Mouse (Mus musculus): ENCODE measurements at regions not wholly inside any gene's neighbourhood (a gene's known extent, or its start where the extent isn't known, plus 50 kb on each side); places are given as distances from the start of the nearest gene placed in this dataset.

- Histone ChIP-seq H3K4me1 (replicated peaks) (peaks cover 7% of the 10 kb centered on the region; the same call in 1 of the 2 replicates), H3K27me3 (peaks cover 99% of the 10 kb centered on the region), H3K36me3 (no peaks in the 10 kb centered on the region), H3K27ac (no peak overlapping the region), H3K4me3 (replicated peaks) (peak overlapping the region; percentile 12), H3K4me2 (no peak overlapping the region), H3K9ac (replicated peaks) (no peak overlapping the region), H3K9me3 (no peaks in the 10 kb centered on the region)
- no peak for ATAC-seq (ENCODE audit: insufficient number of reproducible peaks, insufficient read depth, low FRiP score, low TSS enrichment, low read depth)
- under 1% methylated on average over 53 of the region's 58 CpGs for WGBS
These were observed 74.0 kb downstream of the Rhcg start for GRCm38 (mm10) chr7:79543231-79544071.

GRCm38 (mm10) chr7:79542379-79543015 is 75.0 kb downstream of the Rhcg start:
- peaks cover 7% of the 10 kb centered on the region; the same call in 1 of the 2 replicates for H3K4me1 ChIP-seq (replicated peaks)
- no peaks in the 10 kb centered on the region for H3K36me3 ChIP-seq
- H3K4me2 ChIP-seq, result no peak overlapping the region
- H3K9ac ChIP-seq (replicated peaks), result no peak overlapping the region
- ATAC-seq (ENCODE audit: insufficient number of reproducible peaks, insufficient read depth, low FRiP score, low TSS enrichment, low read depth), result no peak
- H3K4me3 ChIP-seq (replicated peaks), result no peak overlapping the region
- 2% methylated on average over 23 of the region's 23 CpGs for WGBS
- peaks cover 99% of the 10 kb centered on the region for H3K27me3 ChIP-seq
- no peaks in the 10 kb centered on the region for H3K9me3 ChIP-seq
- H3K27ac ChIP-seq, result no peak overlapping the region

DNA sequence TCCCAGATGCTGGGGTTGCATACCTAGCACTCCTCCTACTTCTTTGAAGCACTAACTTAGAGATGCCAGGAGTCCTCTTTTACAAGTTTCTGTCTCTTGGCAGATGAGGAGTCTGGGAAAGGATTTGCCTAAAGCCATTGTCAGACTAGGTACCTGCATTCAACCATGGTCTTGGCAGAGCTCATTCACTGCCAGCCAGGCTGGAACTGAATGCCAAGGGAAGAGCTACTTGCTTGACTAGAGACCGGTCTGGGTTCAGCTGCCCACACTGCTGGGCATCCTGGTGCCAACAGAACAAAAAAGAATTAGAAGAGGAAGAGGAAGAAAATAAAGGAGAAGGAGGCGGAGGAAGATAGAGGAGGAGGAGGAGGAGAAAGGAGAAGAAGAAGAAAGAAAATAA is 74.1 kb upstream of the Polg start:
- Histone ChIP-seq H3K4me2 (no peak overlapping the region), H3K9me3 (no peaks in the 10 kb centered on the region), H3K4me1 (replicated peaks) (peaks cover 18% of the 10 kb centered on the region), H3K27ac (no peak overlapping the region), H3K9ac (replicated peaks) (no peak overlapping the region), H3K4me3 (replicated peaks) (no peak overlapping the region), H3K27me3 (peaks cover 99% of the 10 kb centered on the region), H3K36me3 (no peaks in the 10 kb centered on the region)
- ATAC-seq (ENCODE audit: insufficient number of reproducible peaks, insufficient read depth, low FRiP score, low TSS enrichment, low read depth), result no peak
- WGBS, result 23% methylated on average over 2 of the region's 2 CpGs

DNA sequence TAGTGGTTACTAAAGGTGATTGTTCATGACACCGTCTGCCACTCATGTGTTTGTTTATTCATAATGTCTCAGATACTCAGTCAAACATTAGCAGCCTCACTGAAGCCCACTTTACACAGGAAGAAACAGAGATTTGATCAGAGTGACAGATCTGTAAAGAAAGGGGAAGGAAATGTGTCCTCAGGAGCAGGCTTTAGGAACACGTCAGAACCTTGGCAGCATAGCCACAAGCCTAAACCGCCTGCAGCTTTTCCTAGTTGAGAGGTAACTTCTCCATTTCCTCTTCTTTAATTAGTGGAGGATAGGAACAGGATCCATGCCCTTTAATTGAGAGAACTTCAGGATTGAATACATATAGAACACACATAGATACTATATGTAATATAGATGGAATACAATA is 73.3 kb upstream of the Polg start:
- Histone ChIP-seq H3K9me3 (no peaks in the 10 kb centered on the region), H3K27ac (no peak overlapping the region), H3K4me3 (replicated peaks) (no peak overlapping the region), H3K27me3 (peaks cover 99% of the 10 kb centered on the region), H3K4me1 (replicated peaks) (peaks cover 20% of the 10 kb centered on the region), H3K4me2 (no peak overlapping the region), H3K36me3 (no peaks in the 10 kb centered on the region), H3K9ac (replicated peaks) (no peak overlapping the region)
- 2% methylated on average over 3 of the region's 3 CpGs for WGBS
- ATAC-seq (ENCODE audit: insufficient number of reproducible peaks, insufficient read depth, low FRiP score, low TSS enrichment, low read depth), result no peak

DNA sequence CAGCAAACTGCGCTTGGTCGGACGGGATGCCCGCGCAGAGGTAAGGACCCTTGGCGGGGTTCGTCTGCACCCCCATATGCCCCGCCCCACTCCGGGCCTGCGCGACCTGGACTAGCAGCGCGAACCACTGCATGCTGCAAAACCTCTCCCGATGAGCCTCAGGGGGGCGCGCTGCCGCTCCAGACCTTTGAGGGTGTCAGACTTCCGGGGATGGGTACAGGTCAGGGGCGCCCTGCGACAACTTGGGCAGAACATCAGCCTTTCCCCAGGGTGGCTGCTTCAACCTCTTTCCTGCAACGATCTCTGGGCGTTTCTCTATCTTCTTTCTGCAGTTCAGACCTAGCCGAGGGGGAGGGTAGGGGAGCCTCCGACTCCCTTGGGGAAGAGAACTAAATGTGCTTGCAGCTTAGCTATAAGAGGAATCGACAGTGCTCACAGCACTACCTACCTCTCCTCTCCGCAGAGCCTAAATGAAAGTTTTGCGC is 70.0 kb upstream of the Polg start:
- Histone ChIP-seq H3K4me1 (replicated peaks) (peaks cover 13% of the 10 kb centered on the region), H3K9ac (replicated peaks) (peak overlapping the region; percentile 40; the same call in 1 of the 2 replicates), H3K36me3 (no peaks in the 10 kb centered on the region), H3K9me3 (no peaks in the 10 kb centered on the region), H3K27ac (no peak overlapping the region), H3K4me2 (peak overlapping the region; percentile 65), H3K27me3 (peaks cover 99% of the 10 kb centered on the region), H3K4me3 (replicated peaks) (peak overlapping the region; percentile 42)
- WGBS, result under 1% methylated on average over 27 of the region's 27 CpGs
- ATAC-seq (ENCODE audit: insufficient number of reproducible peaks, insufficient read depth, low FRiP score, low TSS enrichment, low read depth), result no peak

GRCm38 (mm10) chr7:79535251-79536111 is 69.3 kb upstream of the Polg start:
- Histone ChIP-seq H3K9ac (replicated peaks) (peak overlapping the region; percentile 40; the same call in 1 of the 2 replicates), H3K9me3 (no peaks in the 10 kb centered on the region), H3K36me3 (no peaks in the 10 kb centered on the region), H3K27me3 (peaks cover 100% of the 10 kb centered on the region), H3K4me3 (replicated peaks) (peak overlapping the region; percentile 42), H3K4me1 (replicated peaks) (peaks cover 13% of the 10 kb centered on the region), H3K27ac (no peak overlapping the region), H3K4me2 (peak overlapping the region; percentile 65)
- ATAC-seq (ENCODE audit: insufficient number of reproducible peaks, insufficient read depth, low FRiP score, low TSS enrichment, low read depth), result no peak; the same call in 1 of the 2 replicates
- WGBS, result under 1% methylated on average over 62 of the region's 66 CpGs

- Histone ChIP-seq H3K9me3 (no peaks in the 10 kb centered on the region), H3K4me1 (replicated peaks) (peaks cover 13% of the 10 kb centered on the region), H3K27ac (no peak overlapping the region), H3K4me2 (no peak overlapping the region), H3K27me3 (peaks cover 100% of the 10 kb centered on the region), H3K4me3 (replicated peaks) (no peak overlapping the region), H3K36me3 (no peaks in the 10 kb centered on the region), H3K9ac (replicated peaks) (no peak overlapping the region)
- 8% methylated on average over 7 of the region's 7 CpGs for WGBS
- ATAC-seq (ENCODE audit: insufficient number of reproducible peaks, insufficient read depth, low FRiP score, low TSS enrichment, low read depth), result no peak
These were observed 68.7 kb upstream of the Polg start for GRCm38 (mm10) chr7:79534819-79535218.

- no peak overlapping the region for H3K4me2 ChIP-seq
- no peaks in the 10 kb centered on the region for H3K9me3 ChIP-seq
- no peak overlapping the region for H3K4me3 ChIP-seq (replicated peaks)
- peaks cover 13% of the 10 kb centered on the region for H3K4me1 ChIP-seq (replicated peaks)
- H3K36me3 ChIP-seq, result no peaks in the 10 kb centered on the region
- 11% methylated on average over 5 of the region's 5 CpGs for WGBS
- no peak for ATAC-seq (ENCODE audit: insufficient number of reproducible peaks, insufficient read depth, low FRiP score, low TSS enrichment, low read depth)
- peaks cover 100% of the 10 kb centered on the region for H3K27me3 ChIP-seq
- no peak overlapping the region for H3K27ac ChIP-seq
- no peak overlapping the region for H3K9ac ChIP-seq (replicated peaks)
These were observed 68.2 kb upstream of the Polg start for GRCm38 (mm10) chr7:79534381-79534780.

- no peak overlapping the region for H3K9ac ChIP-seq (replicated peaks)
- H3K27me3 ChIP-seq, result peaks cover 100% of the 10 kb centered on the region
- H3K27ac ChIP-seq, result no peak overlapping the region
- H3K36me3 ChIP-seq, result no peaks in the 10 kb centered on the region
- H3K4me2 ChIP-seq, result no peak overlapping the region
- ATAC-seq (ENCODE audit: insufficient number of reproducible peaks, insufficient read depth, low FRiP score, low TSS enrichment, low read depth), result no peak
- 56% methylated on average over 5 of the region's 5 CpGs for WGBS
- no peaks in the 10 kb centered on the region for H3K9me3 ChIP-seq
- no peak overlapping the region for H3K4me3 ChIP-seq (replicated peaks)
- peaks cover 13% of the 10 kb centered on the region for H3K4me1 ChIP-seq (replicated peaks)
These were observed 66.5 kb upstream of the Polg start for GRCm38 (mm10) chr7:79532626-79533140.

DNA sequence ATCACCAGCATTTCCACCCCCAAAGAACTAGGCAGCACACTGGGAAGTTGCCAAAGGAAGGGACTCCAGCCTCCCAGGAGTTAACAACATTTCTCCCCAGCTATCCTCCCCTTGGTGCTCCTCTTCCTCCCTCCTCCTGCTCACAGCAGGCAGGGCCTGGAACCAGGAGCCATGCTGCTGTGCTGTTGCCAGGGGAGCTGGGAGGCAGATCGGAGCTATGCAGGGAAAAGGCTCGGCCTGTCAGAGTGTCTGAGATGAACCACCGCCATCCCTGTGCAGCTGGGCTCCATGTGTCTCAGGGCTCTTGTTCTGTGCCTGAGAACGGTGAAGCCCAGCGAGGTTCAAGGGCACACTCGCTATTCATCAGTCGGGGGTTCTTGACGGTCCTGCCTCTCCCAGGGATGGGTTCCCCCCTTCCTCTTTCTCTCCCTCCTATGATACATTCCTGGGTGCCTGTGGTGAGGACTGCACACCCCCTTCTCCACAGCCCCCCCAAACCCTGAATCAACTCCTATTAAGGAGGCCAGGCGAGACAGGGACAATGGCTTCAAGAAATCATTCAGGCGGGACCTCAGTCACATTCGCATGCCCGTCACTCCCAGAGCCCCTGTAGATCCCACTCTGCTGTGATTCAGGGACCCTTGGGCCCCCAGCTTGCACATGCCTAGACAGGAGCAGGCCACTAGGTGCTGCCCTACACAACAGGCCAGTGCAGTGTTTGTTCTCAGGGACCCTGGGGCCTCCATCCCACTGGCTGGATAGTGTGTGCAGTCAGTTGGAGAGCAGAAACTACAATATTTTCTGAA is 65.6 kb upstream of the Polg start:
- Histone ChIP-seq H3K27me3 (peaks cover 100% of the 10 kb centered on the region), H3K4me2 (no peak overlapping the region), H3K27ac (no peak overlapping the region), H3K9me3 (no peaks in the 10 kb centered on the region), H3K4me1 (replicated peaks) (peaks cover 13% of the 10 kb centered on the region), H3K36me3 (no peaks in the 10 kb centered on the region), H3K9ac (replicated peaks) (no peak overlapping the region), H3K4me3 (replicated peaks) (no peak overlapping the region)
- WGBS, result 16% methylated on average over 12 of the region's 12 CpGs
- ATAC-seq (ENCODE audit: insufficient number of reproducible peaks, insufficient read depth, low FRiP score, low TSS enrichment, low read depth), result no peak

Measured in limb, embryonic 12.5 days (tissue).